ENCODE assay signal across 1 mouse cellular context in the genomic region with DNA sequence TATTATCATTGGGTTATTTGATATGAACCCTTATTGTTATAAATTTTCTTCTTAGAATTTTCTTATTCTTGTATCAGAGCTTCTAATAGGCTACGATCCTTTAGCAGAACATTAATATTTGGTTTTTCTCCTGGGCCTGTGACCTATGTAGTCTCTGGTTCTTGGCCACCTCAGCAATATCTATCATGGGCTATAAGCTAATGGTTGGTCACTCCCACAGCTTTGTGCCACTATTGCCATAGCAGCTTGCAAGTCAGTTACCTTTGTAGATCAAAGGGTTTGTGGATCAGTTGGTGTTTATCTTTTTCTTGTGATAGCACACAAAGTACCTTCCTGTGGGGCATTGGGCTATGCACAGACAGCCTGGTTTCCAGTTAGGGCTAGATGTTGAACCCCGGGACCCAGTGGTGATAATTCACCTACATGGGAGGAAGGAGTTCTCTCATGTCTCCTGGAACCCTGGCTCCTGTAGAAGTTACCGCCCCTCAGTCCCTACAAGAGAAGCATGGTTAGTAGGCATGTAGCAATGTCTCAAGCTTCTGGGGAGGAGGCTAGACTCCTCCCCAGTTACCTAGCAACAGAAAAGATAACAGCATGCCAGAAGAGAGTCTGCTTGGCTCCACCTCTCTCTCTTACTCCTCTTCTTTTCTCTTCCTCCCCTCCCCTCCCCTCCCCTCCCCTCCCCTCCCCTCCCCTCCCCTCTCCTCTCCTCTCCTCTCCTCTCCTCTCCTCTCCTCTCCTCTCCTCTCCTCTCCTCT.
TF ChIP-seq lines count a peak whose summit lies in the region.

No protein-coding gene starts in this region.

TF ChIP-seq in MEL, 35 proteins besides CTCF, POLR2A, EP300 and RAD21 (continued from another document):
- no peak for TF ChIP-seq ZC3H11A (IDR thresholded peaks at IDR 0.05; ENCODE audit: low read depth, low read length)
- TF ChIP-seq MYB (IDR thresholded peaks at IDR 0.05; ENCODE audit: low read depth, low read length), result no peak
- no peak for TF ChIP-seq USF1 (IDR thresholded peaks at IDR 0.05; ENCODE audit: low read depth, low read length)
- no peak for TF ChIP-seq RCOR1 (IDR thresholded peaks at IDR 0.05; ENCODE audit: low read depth, low read length)
- no peak for TF ChIP-seq POLR2AphosphoS2 (IDR thresholded peaks at IDR 0.05; ENCODE audit: low read length)
- no peak for TF ChIP-seq ZKSCAN1 (IDR thresholded peaks at IDR 0.05; ENCODE audit: low read depth, low read length)
- TF ChIP-seq GABPA (IDR thresholded peaks at IDR 0.05; ENCODE audit: low read depth, low read length), result no peak
- TF ChIP-seq SMC3 (IDR thresholded peaks at IDR 0.05; ENCODE audit: low read depth, low read length), result no peak
- no peak for TF ChIP-seq MYC (IDR thresholded peaks at IDR 0.05; ENCODE audit: low read depth, low read length)
- TF ChIP-seq ETS1 (IDR thresholded peaks at IDR 0.05; ENCODE audit: low read depth, low read length), result no peak
- no peak for TF ChIP-seq ZNF384 (IDR thresholded peaks at IDR 0.05; ENCODE audit: low read depth, low read length)
- no peak for TF ChIP-seq NELFE (IDR thresholded peaks at IDR 0.05; ENCODE audit: low read depth, low read length)
- no peak for TF ChIP-seq NRF1 (IDR thresholded peaks at IDR 0.05; ENCODE audit: insufficient read depth, low read depth, low read length, poor library complexity, severe bottlenecking)
- TF ChIP-seq UBTF (IDR thresholded peaks at IDR 0.05; ENCODE audit: borderline replicate concordance, insufficient read depth, low read depth, low read length), result no peak
- no peak for TF ChIP-seq MEF2A (IDR thresholded peaks at IDR 0.05; ENCODE audit: extremely low read depth, insufficient replicate concordance, low read depth, low read length, poor library complexity, severe bottlenecking)
